Mouse (Mus musculus) central nervous system, embryonic 18 days (tissue): ENCODE results near the gene Acyp2. TPM values are rescaled to one million over a fixed set of nuclear protein-coding genes. Genes with fewer than 3 reads are reported as not detected.

Experiments used
- polyA plus RNA-seq: library from polyadenylated mRNA; depleted of rRNA; stranded (reverse); fragments of >200 nt; gene quantifications from 2 replicates; pipeline ENCODE4 v1.2.3, GENCODE M21; 2012; rRNA removed

Acyp2 gene
- polyA plus RNA-seq: 15.4 and 20.8 TPM in 2 replicates

DNA sequence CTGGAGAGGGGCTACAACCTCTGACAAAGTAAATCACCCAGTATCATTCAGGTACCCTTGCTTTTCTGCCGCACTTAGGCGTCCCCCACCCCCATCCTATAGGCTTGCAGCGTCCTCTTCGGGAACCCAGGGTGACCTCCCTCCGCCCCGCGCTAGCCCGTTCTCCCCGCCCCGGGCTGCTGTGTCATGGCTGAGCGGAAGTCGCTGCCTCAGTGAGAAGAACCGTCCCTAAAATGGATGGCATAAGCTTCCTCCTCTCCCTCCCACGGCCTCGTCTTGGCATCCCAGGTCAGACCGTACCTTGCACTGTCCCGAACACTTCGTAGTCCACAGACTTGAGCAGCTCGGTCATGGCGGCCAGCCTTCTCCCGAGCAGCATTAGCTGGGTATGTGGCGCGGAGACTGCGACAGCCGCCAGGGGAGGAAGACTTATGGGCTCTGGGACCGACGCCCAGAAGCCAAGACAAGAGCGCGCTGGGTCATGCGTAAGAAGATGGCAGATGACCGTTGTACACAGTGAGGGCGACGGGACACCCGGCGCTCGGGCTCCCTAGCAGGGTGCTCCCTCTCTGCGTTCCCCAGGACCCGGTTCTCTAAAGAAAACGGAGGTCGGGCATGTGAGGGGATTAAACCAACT lies at the start of gene Acyp2:
TSS of gene Acyp2 (minus strand) at position 587 of the 637 bp plus-strand sequence.

DNA sequence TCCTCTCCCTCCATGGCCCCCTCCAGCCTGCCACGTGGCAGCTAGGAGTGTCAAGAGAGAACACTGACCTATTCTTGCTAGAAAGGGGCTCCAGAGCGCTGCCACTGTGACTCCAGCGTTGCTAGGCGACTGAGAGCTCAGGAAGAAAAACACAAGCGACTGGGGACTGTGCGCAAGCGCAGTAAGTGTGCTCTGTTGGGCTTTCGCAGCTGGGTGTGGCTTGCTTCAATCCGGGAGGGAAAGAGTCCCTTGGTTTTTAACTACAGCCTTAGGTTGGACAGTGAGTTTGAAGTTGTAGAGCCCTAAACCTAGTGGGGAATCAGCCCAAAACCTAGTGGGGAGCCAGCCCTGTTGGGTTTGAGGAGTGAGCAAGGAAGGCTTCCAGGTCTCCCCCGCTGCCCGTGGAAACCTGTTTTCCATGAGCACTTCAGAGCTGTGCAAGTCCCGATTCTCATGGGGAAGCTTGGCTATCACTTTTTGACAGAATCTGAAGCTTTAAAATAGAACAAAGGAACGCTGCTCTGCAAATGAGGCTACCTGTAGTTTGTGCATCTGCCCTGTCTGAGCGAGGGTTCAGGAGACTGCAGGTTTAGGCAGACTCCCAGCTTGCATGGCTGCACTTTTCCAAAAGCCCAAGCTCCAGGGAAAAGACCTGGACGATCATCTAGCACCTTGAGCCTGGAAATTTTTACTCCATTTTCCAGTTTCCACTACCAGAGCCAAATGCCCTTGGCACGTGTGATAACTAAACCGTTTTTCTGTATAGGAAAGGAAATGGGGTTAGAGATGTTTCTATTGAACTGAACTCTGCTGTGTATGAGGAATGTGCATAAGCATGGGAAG lies 177.4 kb downstream of the Acyp2 start, which contains the start of gene 4930505A04Rik:
TSS of gene 4930505A04Rik (minus strand) at position 77 of the 843 bp plus-strand sequence.

Other genes starting within 250 kb of the Acyp2 start
- 0.19 and 0.21 TPM in 2 replicates for gene 4930505A04Rik, start 177.8 kb downstream of the Acyp2 start, polyA plus RNA-seq
- 36.4 and 39.4 TPM in 2 replicates for gene Psme4, start 122.1 kb upstream of the Acyp2 start, polyA plus RNA-seq
- 7.6 and 8.0 TPM in 2 replicates for gene Gpr75, start 235.8 kb upstream of the Acyp2 start, polyA plus RNA-seq
- 14.3 and 15.5 TPM in 2 replicates for gene Asb3, start 235.8 kb upstream of the Acyp2 start, polyA plus RNA-seq